Mouse (Mus musculus) stomach, postnatal 0 days (tissue): ENCODE data around the gene Slc34a1.

Experiments
- CTCF ChIP-seq: IDR thresholded peaks from 2 replicates; pipeline ENCODE4 v1.5.1; 2016; ENCODE audit warnings: antibody characterized with exemption, low read depth, mild to moderate bottlenecking, moderate library complexity
- EP300 ChIP-seq: optimal IDR thresholded peaks from 2 replicates; pipeline ENCODE3; 2016; ENCODE audit warnings: antibody characterized with exemption

DNA sequence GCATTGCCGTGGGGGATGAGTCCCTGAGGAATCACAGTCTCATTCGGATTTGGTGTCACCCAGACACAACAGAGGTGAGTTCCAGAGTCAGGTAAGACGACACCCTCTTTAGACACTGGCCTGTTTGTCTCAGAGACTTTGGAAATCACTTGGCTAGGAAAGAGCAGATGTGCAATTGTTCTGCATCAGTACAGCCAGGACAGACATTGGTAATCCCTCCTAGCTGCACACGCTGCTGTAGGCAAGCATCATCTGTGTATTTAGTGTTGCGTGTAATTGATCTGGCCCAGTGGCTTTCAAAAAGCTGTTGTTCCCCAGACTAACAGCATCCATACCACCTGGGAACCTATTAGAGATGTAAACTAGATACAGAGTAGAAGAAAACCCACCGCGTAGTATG is 5.3 kb downstream of the Slc34a1 start:
- TF ChIP-seq EP300: no peak
- no peak for TF ChIP-seq CTCF
